Mouse (Mus musculus) heart, embryonic 13.5 days (tissue): ENCODE results near the gene Slc25a17. TPM values are rescaled to one million over a fixed set of nuclear protein-coding genes. Genes with fewer than 3 reads are reported as not detected.

ENCODE experiments used
- ATAC-seq: fragments of 200-750 bp; cut with Nextera tagmentation; 2 replicates; pipeline ENCODE4 v1.8.0; 2017; ENCODE audit warnings: moderate TSS enrichment; ENCODE audit not compliant: insufficient number of reproducible peaks, low FRiP score, low TSS enrichment; ENCODE audit errors: extremely low read depth
- H3K27ac ChIP-seq: fragments of 300-500 bp; sonication (generic); replicated peaks from 2 replicates; pipeline ENCODE4 v1.5.1; 2015; ENCODE audit warnings: moderate library complexity, mild to moderate bottlenecking, inconsistent platforms
- H3K27me3 ChIP-seq: fragments of 300-500 bp; sonication (generic); replicated peaks from 2 replicates; pipeline ENCODE4 v1.6.1; 2015; ENCODE audit warnings: mild to moderate bottlenecking, inconsistent platforms
- H3K36me3 ChIP-seq: fragments of 300-500 bp; sonication (generic); 2 replicates; pipeline ENCODE4 v1.6.1; 2015; ENCODE audit warnings: mild to moderate bottlenecking, inconsistent platforms
- H3K4me1 ChIP-seq: fragments of 300-500 bp; sonication (generic); 2 replicates; pipeline ENCODE4 v1.6.1; 2015; ENCODE audit warnings: inconsistent platforms
- H3K4me2 ChIP-seq: fragments of 300-500 bp; sonication (generic); 2 replicates; pipeline ENCODE4 v1.6.1; 2015; ENCODE audit warnings: inconsistent platforms, mild to moderate bottlenecking, moderate library complexity
- H3K4me3 ChIP-seq: fragments of 300-500 bp; sonication (generic); 2 replicates; pipeline ENCODE4 v1.5.1; 2015; ENCODE audit warnings: moderate library complexity, mild to moderate bottlenecking, inconsistent platforms
- H3K9ac ChIP-seq: fragments of 300-500 bp; sonication (generic); 2 replicates; pipeline ENCODE4 v1.6.1; 2015; ENCODE audit warnings: inconsistent platforms, mild to moderate bottlenecking, moderate library complexity
- H3K9me3 ChIP-seq: fragments of 300-500 bp; sonication (generic); 2 replicates; pipeline ENCODE4 v1.6.1; 2016; ENCODE audit warnings: inconsistent platforms
- WGBS: fragments of 180-500 bp; shearing (Covaris S2); methylation state at CpG from one replicate; pipeline ENCODE4 v1.1.7; 2015; ENCODE audit warnings: mixed read lengths; 5-methylcytosine and 5-hydroxymethylcytosine counted together
- polyA plus RNA-seq: library from polyadenylated mRNA; unstranded; fragments of >200 nt; fragmentation: Nextera tagmentation; extraction: Ambion mirVana; gene quantifications from 2 replicates; pipeline ENCODE4 v1.2.1, GENCODE M21; 2015

The Slc25a17 gene
- polyA plus RNA-seq, 1 experiment from 2014 or later = 50.6 TPM

GRCm38 (mm10) chr15:81352638-81353037 lies 8.0 kb downstream of the Slc25a17 start:
- Histone ChIP-seq H3K27me3 (no peaks in the 10 kb centered on the region), H3K9me3 (no peaks in the 10 kb centered on the region), H3K4me1 (peaks cover 6% of the 10 kb centered on the region), H3K4me2 (no peak overlapping the region), H3K4me3 (no peak overlapping the region), H3K9ac (no peak overlapping the region), H3K27ac (no peak overlapping the region), H3K36me3 (peaks cover 10% of the 10 kb centered on the region)
- ATAC-seq = no peak
- 61% methylated on average over 1 of the region's 1 CpGs for WGBS

GRCm38 (mm10) chr15:81350401-81350800 lies 10.2 kb downstream of the Slc25a17 start:
- Histone ChIP-seq H3K4me3 (no peak overlapping the region), H3K27ac (no peak overlapping the region), H3K9me3 (no peaks in the 10 kb centered on the region), H3K36me3 (peaks cover 8% of the 10 kb centered on the region), H3K27me3 (no peaks in the 10 kb centered on the region), H3K9ac (no peak overlapping the region), H3K4me2 (no peak overlapping the region), H3K4me1 (peaks cover 6% of the 10 kb centered on the region)
- no peak for ATAC-seq
- 48% methylated on average over 1 of the region's 1 CpGs for WGBS

DNA sequence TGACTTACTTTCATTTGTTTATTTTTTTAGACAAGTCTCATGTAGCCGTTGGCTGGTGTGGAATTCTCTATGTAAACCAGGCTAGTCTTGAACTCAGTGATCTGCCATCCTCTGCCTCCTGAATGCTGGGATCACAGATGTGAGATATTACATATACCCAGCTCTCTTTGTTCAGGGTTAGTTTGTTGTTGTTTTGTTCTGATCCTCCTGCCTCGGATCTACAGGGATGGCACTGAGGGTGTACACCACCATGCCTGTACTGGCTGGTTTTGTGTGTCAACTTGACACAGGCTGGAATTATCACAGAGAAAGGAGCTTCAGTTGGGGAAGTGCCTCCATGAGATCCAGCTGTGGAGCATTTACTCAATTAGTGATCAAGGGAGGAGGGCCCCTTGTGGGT lies 12.2 kb downstream of the Slc25a17 start:
- H3K9me3 ChIP-seq = no peaks in the 10 kb centered on the region
- H3K4me2 ChIP-seq = no peak overlapping the region
- no peak overlapping the region for H3K27ac ChIP-seq
- no peak overlapping the region for H3K4me3 ChIP-seq
- H3K9ac ChIP-seq = no peak overlapping the region
- H3K27me3 ChIP-seq = no peaks in the 10 kb centered on the region
- WGBS = 69% methylated on average over 2 of the region's 2 CpGs
- no peak for ATAC-seq
- peaks cover 6% of the 10 kb centered on the region for H3K4me1 ChIP-seq
- peaks cover 13% of the 10 kb centered on the region for H3K36me3 ChIP-seq

DNA sequence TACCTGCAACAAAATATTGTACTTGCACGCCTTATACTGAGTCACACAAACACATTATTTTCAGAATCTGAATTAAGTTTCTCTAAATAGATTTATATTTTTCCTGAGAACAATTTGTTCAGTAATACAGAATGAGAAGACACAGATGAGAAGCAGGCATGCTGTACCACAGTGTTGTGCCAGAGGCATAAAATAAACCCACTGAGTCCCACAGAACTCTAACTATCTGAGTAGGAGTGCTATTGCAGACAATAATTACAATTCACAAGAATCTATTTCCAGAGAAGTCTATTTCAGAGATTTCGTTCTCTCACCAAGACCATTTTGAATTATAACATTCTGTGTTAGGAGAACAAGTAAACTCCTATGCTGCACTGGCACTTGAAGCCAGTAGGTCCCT lies 13.1 kb downstream of the Slc25a17 start:
- WGBS = 87% methylated on average over 2 of the region's 2 CpGs
- H3K4me1 ChIP-seq = peaks cover 6% of the 10 kb centered on the region
- no peak overlapping the region for H3K27ac ChIP-seq
- no peaks in the 10 kb centered on the region for H3K27me3 ChIP-seq
- no peak overlapping the region for H3K4me2 ChIP-seq
- H3K9ac ChIP-seq = no peak overlapping the region
- no peaks in the 10 kb centered on the region for H3K9me3 ChIP-seq
- no peak for ATAC-seq
- H3K4me3 ChIP-seq = no peak overlapping the region
- H3K36me3 ChIP-seq = peaks cover 22% of the 10 kb centered on the region

GRCm38 (mm10) chr15:81341426-81341825 lies 19.2 kb downstream of the Slc25a17 start:
- Histone ChIP-seq H3K9ac (no peak overlapping the region), H3K27me3 (no peaks in the 10 kb centered on the region), H3K27ac (no peak overlapping the region), H3K4me3 (no peak overlapping the region), H3K4me1 (no peaks in the 10 kb centered on the region), H3K36me3 (peaks cover 68% of the 10 kb centered on the region), H3K9me3 (no peaks in the 10 kb centered on the region), H3K4me2 (no peak overlapping the region)
- no peak for ATAC-seq
- 90% methylated on average over 2 of the region's 2 CpGs for WGBS

DNA sequence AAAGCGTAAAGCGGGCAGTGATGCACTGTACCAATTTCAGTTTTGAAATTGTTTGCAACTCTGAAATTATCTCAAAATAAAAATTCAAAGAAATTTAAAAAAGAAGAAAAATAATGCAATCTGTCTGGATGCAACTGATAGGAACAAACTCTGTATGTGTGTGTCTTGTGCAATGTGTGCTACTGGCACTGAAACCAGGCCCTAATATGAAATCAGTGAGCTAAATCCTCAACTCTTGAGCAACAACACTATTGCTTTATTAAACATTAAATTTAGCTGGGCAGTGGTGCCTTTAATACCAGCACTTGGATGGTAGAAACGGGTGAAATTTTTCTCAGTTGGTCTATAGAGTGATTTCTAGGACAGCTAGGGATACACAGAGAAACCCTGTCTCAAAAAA lies 21.5 kb downstream of the Slc25a17 start:
- H3K4me3 ChIP-seq = no peak overlapping the region
- H3K36me3 ChIP-seq = peaks cover 84% of the 10 kb centered on the region
- H3K27ac ChIP-seq = no peak overlapping the region
- H3K4me2 ChIP-seq = no peak overlapping the region
- no peaks in the 10 kb centered on the region for H3K27me3 ChIP-seq
- no peak for ATAC-seq
- H3K9ac ChIP-seq = no peak overlapping the region
- H3K9me3 ChIP-seq = no peaks in the 10 kb centered on the region
- no peaks in the 10 kb centered on the region for H3K4me1 ChIP-seq
- 90% methylated on average over 3 of the region's 3 CpGs for WGBS

GRCm38 (mm10) chr15:81336466-81336865 lies 24.1 kb downstream of the Slc25a17 start:
- H3K4me1 ChIP-seq = no peaks in the 10 kb centered on the region
- 81% methylated on average over 5 of the region's 5 CpGs for WGBS
- H3K27ac ChIP-seq = no peak overlapping the region
- no peaks in the 10 kb centered on the region for H3K9me3 ChIP-seq
- peaks cover 88% of the 10 kb centered on the region for H3K36me3 ChIP-seq
- no peak overlapping the region for H3K4me3 ChIP-seq
- H3K9ac ChIP-seq = no peak overlapping the region
- no peaks in the 10 kb centered on the region for H3K27me3 ChIP-seq
- ATAC-seq = no peak
- H3K4me2 ChIP-seq = no peak overlapping the region

GRCm38 (mm10) chr15:81332517-81332916 lies 28.1 kb downstream of the Slc25a17 start:
- 87% methylated on average over 4 of the region's 4 CpGs for WGBS
- Histone ChIP-seq H3K27me3 (no peaks in the 10 kb centered on the region), H3K9me3 (no peaks in the 10 kb centered on the region), H3K4me3 (no peak overlapping the region), H3K27ac (no peak overlapping the region), H3K9ac (no peak overlapping the region), H3K4me2 (no peak overlapping the region), H3K4me1 (peaks cover 19% of the 10 kb centered on the region), H3K36me3 (peaks cover 82% of the 10 kb centered on the region)
- ATAC-seq = no peak

DNA sequence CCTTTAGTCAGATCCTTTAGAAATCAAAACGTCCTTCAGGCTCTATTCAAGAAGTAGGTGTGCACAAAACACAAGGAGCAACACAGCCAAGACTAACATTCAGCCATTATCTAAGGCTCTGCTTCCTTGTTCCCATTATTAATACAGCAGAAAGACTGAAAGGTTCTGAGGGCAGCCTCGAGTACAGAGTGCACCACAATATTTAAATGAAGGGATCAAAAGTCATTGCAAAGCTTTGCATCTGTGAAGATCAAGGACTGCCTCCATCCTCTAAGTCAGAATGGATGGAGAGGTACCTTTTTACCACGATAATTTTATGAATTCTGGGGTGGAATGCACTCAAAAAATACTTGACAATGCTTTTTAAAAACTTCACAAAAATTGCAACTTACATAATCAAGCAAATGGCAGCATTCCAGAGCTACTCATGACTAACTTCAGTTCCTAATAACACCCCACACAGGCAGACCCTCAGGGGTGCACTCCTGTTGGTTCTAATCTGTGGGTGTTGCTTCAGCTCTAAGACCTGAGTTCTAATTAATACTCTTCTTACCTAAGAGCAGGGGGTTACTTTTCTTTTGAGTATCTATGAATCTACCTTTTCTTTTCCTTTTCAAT lies 29.7 kb downstream of the Slc25a17 start:
- Histone ChIP-seq H3K27me3 (no peaks in the 10 kb centered on the region), H3K27ac (no peak overlapping the region), H3K4me3 (no peak overlapping the region), H3K9me3 (no peaks in the 10 kb centered on the region), H3K4me1 (peaks cover 19% of the 10 kb centered on the region), H3K9ac (no peak overlapping the region), H3K4me2 (no peak overlapping the region), H3K36me3 (peaks cover 82% of the 10 kb centered on the region)
- 50% methylated on average over 3 of the region's 3 CpGs for WGBS
- no peak for ATAC-seq

GRCm38 (mm10) chr15:81329721-81330369 lies 30.8 kb downstream of the Slc25a17 start:
- 40% methylated on average over 5 of the region's 5 CpGs for WGBS
- no peak overlapping the region for H3K4me2 ChIP-seq
- peaks cover 79% of the 10 kb centered on the region for H3K36me3 ChIP-seq
- no peak for ATAC-seq
- peaks cover 19% of the 10 kb centered on the region for H3K4me1 ChIP-seq
- no peaks in the 10 kb centered on the region for H3K9me3 ChIP-seq
- H3K9ac ChIP-seq = no peak overlapping the region
- no peaks in the 10 kb centered on the region for H3K27me3 ChIP-seq
- no peak overlapping the region for H3K27ac ChIP-seq
- no peak overlapping the region for H3K4me3 ChIP-seq

DNA sequence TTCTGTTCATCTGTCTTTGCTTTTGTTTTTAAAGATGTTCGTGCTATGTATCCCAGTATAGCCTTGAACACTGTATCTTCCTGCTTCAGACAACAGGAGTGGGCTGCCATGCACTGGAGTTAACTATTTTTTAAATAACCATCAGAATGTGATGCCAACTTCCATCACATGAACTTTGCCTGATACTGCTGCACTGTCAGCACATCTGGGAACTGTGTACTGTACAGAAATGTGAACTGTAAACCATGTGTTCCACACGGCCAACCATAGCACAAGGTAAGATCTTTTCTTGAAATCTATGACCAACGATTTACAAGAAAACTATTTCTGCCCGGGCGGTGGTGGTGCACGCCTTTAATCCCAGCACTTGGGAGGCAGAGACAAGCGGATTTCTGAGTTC lies 33.1 kb downstream of the Slc25a17 start:
- H3K36me3 ChIP-seq = peaks cover 75% of the 10 kb centered on the region
- H3K9ac ChIP-seq = no peak overlapping the region
- WGBS = 89% methylated on average over 7 of the region's 7 CpGs

GRCm38 (mm10) chr15:81324979-81325378 lies 35.6 kb downstream of the Slc25a17 start:
- Histone ChIP-seq H3K9me3 (no peaks in the 10 kb centered on the region), H3K36me3 (peaks cover 85% of the 10 kb centered on the region), H3K27ac (no peak overlapping the region), H3K4me3 (no peak overlapping the region), H3K27me3 (no peaks in the 10 kb centered on the region), H3K4me2 (no peak overlapping the region), H3K9ac (no peak overlapping the region), H3K4me1 (peaks cover 10% of the 10 kb centered on the region)
- ATAC-seq = no peak
- WGBS = 63% methylated on average over 4 of the region's 4 CpGs

More for the DNA sequence above, 33.1 kb downstream of the Slc25a17 start:
- Histone ChIP-seq H3K27me3 (no peaks in the 10 kb centered on the region), H3K4me2 (no peak overlapping the region), H3K27ac (no peak overlapping the region), H3K4me1 (peaks cover 19% of the 10 kb centered on the region), H3K9me3 (no peaks in the 10 kb centered on the region), H3K4me3 (no peak overlapping the region)
- ATAC-seq = no peak
